Mouse (Mus musculus) gastrocnemius, postnatal 36 days (tissue): ENCODE data around the gene Cyth2. TPM values are rescaled to one million over a fixed set of nuclear protein-coding genes. Genes with fewer than 3 reads are reported as not detected.

ENCODE experiments used
- total RNA-seq, 2 experiments: library from RNA; stranded (reverse); gene quantifications; 2 replicates each; pipeline ENCODE4 v1.2.3; 2021

The Cyth2 gene
- total RNA-seq, 2 experiments from 2014 or later, result 32.6 to 33.4 TPM

Other genes starting within 250 kb of the Cyth2 start
- 10 to 100 TPM; 55.7 to 86.8 TPM for gene Bcat2, start 244.4 kb downstream of the Cyth2 start, total RNA-seq
- not detected for gene Fgf21, start 199.1 kb downstream of the Cyth2 start, total RNA-seq
- not detected for gene Fut1, start 197.3 kb downstream of the Cyth2 start, total RNA-seq
- gene Izumo1, start 192.8 kb downstream of the Cyth2 start, total RNA-seq, result not detected
- gene Rasip1, start 187.1 kb downstream of the Cyth2 start, total RNA-seq, result 1 to 10 TPM; 6.9 to 7.0 TPM
- 10 to 100 TPM; 45.7 to 49.7 TPM for gene Mamstr, start 174.6 kb downstream of the Cyth2 start, total RNA-seq
- gene Fut2, start 148.2 kb downstream of the Cyth2 start, total RNA-seq, result 1 to 10 TPM in 1 of 2 experiments, under 1 TPM in 1; 0.51 to 1.2 TPM
- gene Ntn5, start 130.6 kb downstream of the Cyth2 start, total RNA-seq, result under 1 TPM; 0.52 to 0.69 TPM
- under 1 TPM; 0.12 to 0.26 TPM for gene Sec1, start 120.2 kb downstream of the Cyth2 start, total RNA-seq
- gene Car11, start 114.7 kb downstream of the Cyth2 start, total RNA-seq, result 1 to 10 TPM; 7.7 to 9.5 TPM
- gene Dbp, start 109.5 kb downstream of the Cyth2 start, total RNA-seq, result 100 to 1,000 TPM in 1 of 2 experiments, 10 to 100 TPM in 1; 52.8 to 118 TPM
- 100 to 1,000 TPM; 396 to 453 TPM for gene Rpl18, start 99.1 kb downstream of the Cyth2 start, total RNA-seq
- gene Sphk2, start 96.6 kb downstream of the Cyth2 start, total RNA-seq, result 10 to 100 TPM; 12.2 to 12.7 TPM
- gene Fam83e, start 93.4 kb downstream of the Cyth2 start, total RNA-seq, result under 1 TPM in 1 of 2 experiments, not detected in 1; 0.10 TPM
- not detected for gene Spaca4, start 88.8 kb downstream of the Cyth2 start, total RNA-seq
- not detected for gene Lmtk3, start 30.8 kb downstream of the Cyth2 start, total RNA-seq
- gene Sult2b1, start 29.9 kb downstream of the Cyth2 start, total RNA-seq, result not detected
- under 1 TPM; 0.15 to 0.27 TPM for gene Kcnj14, start 10.2 kb upstream of the Cyth2 start, total RNA-seq
- gene Grwd1, start 16.4 kb upstream of the Cyth2 start, total RNA-seq, result 10 to 100 TPM; 11.8 to 14.5 TPM
- 10 to 100 TPM; 52.8 to 56.7 TPM for gene Kdelr1, start 58.2 kb upstream of the Cyth2 start, total RNA-seq
- under 1 TPM; 0.22 to 0.23 TPM for gene Grin2d, start 63.8 kb upstream of the Cyth2 start, total RNA-seq
- gene Syngr4, start 82.1 kb upstream of the Cyth2 start, total RNA-seq, result not detected
- 10 to 100 TPM; 54.4 to 59.5 TPM for gene Tmem143, start 82.4 kb upstream of the Cyth2 start, total RNA-seq
- gene Emp3, start 106.8 kb upstream of the Cyth2 start, total RNA-seq, result 10 to 100 TPM; 10.9 to 11.2 TPM
- gene Ccdc114, start 109.5 kb upstream of the Cyth2 start, total RNA-seq, result under 1 TPM; 0.28 to 0.42 TPM
- not detected for gene Abcc6, start 215.7 kb upstream of the Cyth2 start, total RNA-seq
- gene Nomo1, start 219.1 kb upstream of the Cyth2 start, total RNA-seq, result 10 to 100 TPM; 54.5 to 66.7 TPM